Mouse (Mus musculus) hindbrain, embryonic 10.5 days (tissue): ENCODE measurements at regions not wholly inside any gene's neighbourhood (a gene's known extent, or its start where the extent isn't known, plus 50 kb on each side); places are given as distances from the start of the nearest gene placed in this dataset.

ENCODE experiments used
- DNase-seq: peaks from one replicate; pipeline ENCODE4 v3.0.0-alpha.2; 2017; ENCODE audit warnings: low spot score
- H3K27ac ChIP-seq: fragments of 300-500 bp; sonication (generic); 2 replicates; pipeline ENCODE4 v1.5.1; 2016; ENCODE audit warnings: mild to moderate bottlenecking, moderate library complexity
- H3K27me3 ChIP-seq: fragments of 300-500 bp; sonication (generic); 2 replicates; pipeline ENCODE4 v1.6.1; 2016; ENCODE audit warnings: mild to moderate bottlenecking; ENCODE audit not compliant: poor library complexity, insufficient read depth, severe bottlenecking
- H3K36me3 ChIP-seq: fragments of 300-500 bp; sonication (generic); 2 replicates; pipeline ENCODE4 v1.6.1; 2016; ENCODE audit warnings: mild to moderate bottlenecking, moderate library complexity
- H3K4me1 ChIP-seq: fragments of 300-500 bp; sonication (generic); replicated peaks from 2 replicates; pipeline ENCODE4 v1.6.1; 2016; ENCODE audit warnings: mild to moderate bottlenecking
- H3K4me3 ChIP-seq: fragments of 300-500 bp; sonication (generic); 2 replicates; pipeline ENCODE4 v1.5.1; 2016; ENCODE audit warnings: mild to moderate bottlenecking, moderate library complexity
- H3K9me3 ChIP-seq: fragments of 300-500 bp; sonication (generic); 2 replicates; pipeline ENCODE4 v1.6.1; 2016; ENCODE audit warnings: mild to moderate bottlenecking, moderate library complexity
- WGBS: fragments of 180-500 bp; shearing (Covaris S2); methylation state at CpG from one replicate; pipeline ENCODE4 v1.1.7; 2016; 5-methylcytosine and 5-hydroxymethylcytosine counted together

DNA sequence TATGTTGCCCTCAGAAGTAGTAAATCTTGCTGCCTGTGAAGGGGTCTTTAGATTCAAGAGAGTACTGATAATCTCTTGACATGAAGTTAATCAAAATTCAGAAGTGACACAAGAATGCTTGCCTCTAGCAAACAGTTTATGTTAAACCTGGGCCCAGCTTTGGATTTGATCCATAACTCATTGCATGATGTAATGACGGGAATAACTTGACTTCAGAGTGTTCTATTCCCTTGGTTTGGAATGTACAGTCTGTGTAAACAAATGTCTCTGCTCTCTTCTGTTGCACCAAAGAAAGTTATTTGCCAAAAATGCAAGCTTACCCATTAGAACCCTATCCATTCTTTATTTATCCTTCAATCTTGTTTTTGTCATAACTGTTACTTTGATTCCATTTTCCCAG, 397.1 kb upstream of the Gpc5 start:
- WGBS: 84% methylated on average over 1 of the region's 1 CpGs
- Histone ChIP-seq H3K27me3 (no peaks in the 10 kb centered on the region), H3K4me1 (no peaks in the 10 kb centered on the region), H3K36me3 (no peaks in the 10 kb centered on the region), H3K27ac (no peak overlapping the region), H3K4me3 (no peak overlapping the region), H3K9me3 (no peaks in the 10 kb centered on the region)
- no peak for DNase-seq

DNA sequence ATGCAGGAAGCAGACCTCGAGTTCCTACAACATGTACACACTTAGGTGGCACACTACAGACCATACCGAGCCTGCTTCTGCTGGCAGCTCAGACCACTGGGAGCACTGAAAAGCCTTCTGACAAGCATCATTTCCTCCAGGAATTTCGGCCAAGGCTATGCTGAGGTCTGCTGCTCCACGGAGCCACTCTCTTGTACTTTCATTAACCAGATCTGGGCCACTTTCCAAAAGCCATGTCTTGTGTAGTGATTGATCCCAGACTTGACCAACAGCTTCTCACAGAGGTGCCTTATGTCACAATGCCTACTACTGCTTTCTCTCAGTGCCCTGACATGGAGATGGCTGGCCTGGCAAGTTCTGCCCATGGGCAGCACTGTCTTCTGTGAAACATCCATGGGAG, 394.5 kb upstream of the Gpc5 start:
- no peaks in the 10 kb centered on the region for H3K9me3 ChIP-seq
- no peaks in the 10 kb centered on the region for H3K36me3 ChIP-seq
- H3K27ac ChIP-seq: no peak overlapping the region
- no peak overlapping the region for H3K4me3 ChIP-seq
- no peak for DNase-seq
- 86% methylated on average over 4 of the region's 4 CpGs for WGBS
- H3K27me3 ChIP-seq: no peaks in the 10 kb centered on the region
- no peaks in the 10 kb centered on the region for H3K4me1 ChIP-seq

DNA sequence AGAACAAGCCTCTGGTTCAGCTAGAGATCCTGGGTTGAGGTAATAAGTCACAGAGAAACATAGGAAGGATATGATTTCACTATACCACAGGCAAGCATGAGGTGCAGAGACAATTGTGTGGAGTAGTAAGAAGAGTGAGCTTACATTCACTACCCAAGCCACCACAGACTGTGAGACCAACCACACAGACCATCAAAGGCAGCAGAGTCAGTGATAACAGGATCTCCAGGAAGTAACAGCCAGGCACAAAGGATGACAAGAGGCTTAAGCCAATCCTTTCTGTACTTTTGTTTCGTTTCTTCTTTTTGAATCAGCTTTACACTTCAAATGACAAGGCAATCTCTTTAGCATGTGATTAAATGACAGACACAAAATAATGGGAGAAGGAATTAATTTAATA, 368.9 kb upstream of the Gpc5 start:
- no peak for DNase-seq
- 59% methylated on average over 1 of the region's 1 CpGs for WGBS

DNA sequence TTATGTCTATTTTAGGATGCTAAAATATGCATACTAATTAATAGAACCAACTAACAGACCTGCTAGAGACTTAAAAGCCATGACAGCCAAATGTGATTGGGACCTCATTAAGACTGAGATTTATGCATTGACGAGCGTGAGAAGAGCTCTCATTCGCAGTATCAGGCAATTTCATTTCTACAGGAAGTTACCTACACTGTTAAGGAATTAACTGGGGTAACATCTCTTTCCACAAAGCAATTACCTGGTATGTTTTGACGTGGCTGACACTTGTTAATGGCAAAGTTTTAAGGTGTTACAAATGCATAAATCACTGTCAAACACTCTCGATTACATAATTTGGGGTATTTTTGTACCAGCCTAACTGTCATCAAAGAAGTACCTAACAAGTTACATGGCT, 324.7 kb upstream of the Gpc5 start:
- Histone ChIP-seq H3K9me3 (no peaks in the 10 kb centered on the region), H3K27me3 (no peaks in the 10 kb centered on the region), H3K36me3 (no peaks in the 10 kb centered on the region), H3K4me1 (no peaks in the 10 kb centered on the region), H3K27ac (no peak overlapping the region), H3K4me3 (no peak overlapping the region)
- DNase-seq: no peak
- 89% methylated on average over 5 of the region's 5 CpGs for WGBS

More for the DNA sequence above, 368.9 kb upstream of the Gpc5 start:
- H3K9me3 ChIP-seq: no peaks in the 10 kb centered on the region
- no peaks in the 10 kb centered on the region for H3K4me1 ChIP-seq
- H3K36me3 ChIP-seq: no peaks in the 10 kb centered on the region
- H3K4me3 ChIP-seq: no peak overlapping the region
- no peaks in the 10 kb centered on the region for H3K27me3 ChIP-seq
- no peak overlapping the region for H3K27ac ChIP-seq

DNA sequence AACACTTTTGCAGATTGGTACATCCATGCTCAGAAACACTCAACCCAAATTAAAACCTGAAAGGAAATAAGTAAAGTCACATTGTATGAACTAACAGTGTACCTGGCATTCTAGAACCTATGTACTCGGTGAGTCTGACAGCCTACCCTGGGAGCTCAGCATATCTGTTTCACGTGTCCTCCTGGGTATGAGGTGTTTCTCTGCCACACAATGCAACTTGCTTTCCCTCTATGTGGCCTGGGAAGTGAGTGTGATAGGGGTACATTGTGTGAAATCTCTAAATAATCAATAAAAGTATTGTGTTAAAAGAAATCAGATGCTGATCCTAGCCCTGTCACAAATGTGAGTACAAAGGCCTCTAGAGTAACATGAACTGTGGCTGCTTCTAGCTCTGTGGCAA, 315.3 kb upstream of the Gpc5 start:
- Histone ChIP-seq H3K27me3 (no peaks in the 10 kb centered on the region), H3K36me3 (no peaks in the 10 kb centered on the region), H3K9me3 (no peaks in the 10 kb centered on the region), H3K4me3 (no peak overlapping the region), H3K4me1 (no peaks in the 10 kb centered on the region), H3K27ac (no peak overlapping the region)
- 70% methylated on average over 2 of the region's 2 CpGs for WGBS
- DNase-seq: no peak

DNA sequence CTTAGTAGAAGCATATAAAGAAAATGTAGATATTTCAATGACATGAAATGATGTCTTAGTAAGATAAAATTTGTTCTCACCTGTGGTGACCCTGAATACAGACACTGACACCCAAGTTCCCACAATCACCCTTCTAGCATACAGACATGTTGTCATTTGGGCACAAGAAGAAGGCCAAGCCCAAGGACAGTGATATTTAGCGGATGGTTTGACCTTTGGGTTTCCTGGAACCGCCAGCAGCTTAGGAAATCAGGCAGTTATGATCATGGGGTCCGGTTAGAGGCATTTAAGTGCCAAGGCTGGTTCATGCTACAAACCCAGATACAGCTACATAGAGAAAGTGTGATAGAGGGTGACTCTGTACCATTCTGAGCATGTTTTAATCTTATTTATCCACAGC, 310.2 kb upstream of the Gpc5 start:
- no peak overlapping the region for H3K27ac ChIP-seq
- no peaks in the 10 kb centered on the region for H3K27me3 ChIP-seq
- H3K9me3 ChIP-seq: no peaks in the 10 kb centered on the region
- DNase-seq: no peak
- no peaks in the 10 kb centered on the region for H3K36me3 ChIP-seq
- H3K4me1 ChIP-seq: no peaks in the 10 kb centered on the region
- H3K4me3 ChIP-seq: no peak overlapping the region
- 89% methylated on average over 3 of the region's 3 CpGs for WGBS

DNA sequence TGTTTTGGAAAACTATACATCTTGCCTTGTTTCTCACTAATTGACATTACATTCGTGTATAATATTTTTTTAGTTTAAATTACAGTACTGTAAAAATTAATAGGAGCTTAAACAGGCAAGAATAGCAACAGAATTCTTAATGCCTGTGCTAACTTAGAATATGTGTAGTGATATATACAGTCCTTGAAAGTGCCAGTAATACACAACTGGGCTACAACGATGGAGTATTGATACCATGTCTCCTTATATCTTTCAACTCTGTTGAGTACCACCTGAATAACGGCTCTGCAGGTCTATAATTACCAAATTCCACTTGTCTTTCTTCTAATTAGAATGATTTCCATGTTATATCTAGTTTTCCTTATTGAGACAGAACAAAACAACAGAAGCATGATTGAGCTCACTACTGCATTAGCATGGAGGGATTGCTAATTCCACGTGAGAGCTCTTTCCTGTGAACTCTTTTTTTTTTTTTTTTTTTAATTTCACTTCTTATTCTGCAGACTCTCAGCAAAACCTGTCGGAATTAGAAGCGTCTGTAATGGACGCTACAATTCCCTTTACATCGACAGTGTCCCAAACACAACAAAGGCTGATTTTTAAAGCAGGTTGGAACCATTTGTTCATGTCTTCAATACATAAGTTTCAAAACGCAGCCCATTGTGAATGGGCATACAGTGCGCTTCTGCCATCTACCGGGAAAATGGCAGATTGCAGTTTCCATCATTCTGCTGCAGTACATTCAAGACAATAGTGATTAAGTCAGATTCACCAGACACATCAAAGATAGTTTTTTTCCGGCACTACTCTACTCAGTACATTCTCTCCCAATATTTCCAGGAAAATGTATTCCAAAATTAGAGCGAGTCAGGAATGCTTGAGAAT, 300.8 kb upstream of the Gpc5 start:
- H3K27ac ChIP-seq: no peak overlapping the region
- H3K9me3 ChIP-seq: no peaks in the 10 kb centered on the region
- no peaks in the 10 kb centered on the region for H3K36me3 ChIP-seq
- H3K4me1 ChIP-seq: peaks cover 4% of the 10 kb centered on the region; the same call in 1 of the 2 replicates
- peak overlapping the region; percentile 23; the same call in 1 of the 2 replicates for H3K4me3 ChIP-seq
- peak; percentile 76 for DNase-seq
- no peaks in the 10 kb centered on the region for H3K27me3 ChIP-seq
- 27% methylated on average over 13 of the region's 13 CpGs for WGBS

DNA sequence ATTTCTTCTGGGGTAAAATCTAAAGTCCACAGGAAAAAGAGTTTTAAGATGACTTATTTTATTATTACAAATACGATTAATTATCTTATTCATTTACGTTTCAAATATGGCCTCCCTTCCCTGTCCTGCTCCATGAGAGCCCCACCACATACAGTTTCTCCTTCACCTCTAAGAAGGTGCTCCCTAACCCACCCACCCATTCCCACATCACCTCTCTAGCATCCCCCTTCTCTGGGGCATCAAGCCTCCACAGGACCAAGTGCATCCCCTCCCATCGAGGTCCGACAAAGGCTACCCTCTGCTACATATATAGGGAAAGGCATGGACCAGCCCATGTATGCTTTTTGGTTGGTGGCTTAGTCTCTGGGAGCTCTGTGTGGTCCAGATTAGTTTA, 300.2 kb upstream of the Gpc5 start:
- no peak for DNase-seq
- Histone ChIP-seq H3K27ac (no peak overlapping the region), H3K36me3 (no peaks in the 10 kb centered on the region), H3K4me3 (no peak overlapping the region), H3K4me1 (peaks cover 4% of the 10 kb centered on the region; the same call in 1 of the 2 replicates), H3K27me3 (no peaks in the 10 kb centered on the region), H3K9me3 (no peaks in the 10 kb centered on the region)
- WGBS: 64% methylated on average over 4 of the region's 4 CpGs

DNA sequence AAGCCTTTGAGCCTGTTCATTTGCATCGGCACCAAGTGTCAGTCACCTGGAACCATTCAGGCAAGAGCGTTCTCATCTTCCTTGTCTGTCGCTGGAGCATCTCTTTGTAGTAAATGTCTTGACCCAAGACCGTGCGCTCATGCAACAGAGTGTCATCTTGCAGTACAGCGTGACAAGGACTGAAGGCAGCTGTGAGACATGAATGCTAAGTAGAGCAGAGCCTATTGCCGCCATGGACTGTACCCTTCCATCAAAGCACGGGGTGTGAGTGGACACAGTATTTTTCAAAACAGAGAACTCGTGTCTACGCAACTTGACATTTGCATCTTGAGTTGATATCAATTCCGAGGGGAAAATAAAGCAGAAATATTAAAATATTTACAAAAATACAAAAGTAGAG, 287.4 kb upstream of the Gpc5 start:
- Histone ChIP-seq H3K4me3 (no peak overlapping the region), H3K4me1 (no peaks in the 10 kb centered on the region), H3K27me3 (no peaks in the 10 kb centered on the region), H3K27ac (no peak overlapping the region), H3K9me3 (no peaks in the 10 kb centered on the region), H3K36me3 (no peaks in the 10 kb centered on the region)
- 81% methylated on average over 11 of the region's 11 CpGs for WGBS
- DNase-seq: no peak

DNA sequence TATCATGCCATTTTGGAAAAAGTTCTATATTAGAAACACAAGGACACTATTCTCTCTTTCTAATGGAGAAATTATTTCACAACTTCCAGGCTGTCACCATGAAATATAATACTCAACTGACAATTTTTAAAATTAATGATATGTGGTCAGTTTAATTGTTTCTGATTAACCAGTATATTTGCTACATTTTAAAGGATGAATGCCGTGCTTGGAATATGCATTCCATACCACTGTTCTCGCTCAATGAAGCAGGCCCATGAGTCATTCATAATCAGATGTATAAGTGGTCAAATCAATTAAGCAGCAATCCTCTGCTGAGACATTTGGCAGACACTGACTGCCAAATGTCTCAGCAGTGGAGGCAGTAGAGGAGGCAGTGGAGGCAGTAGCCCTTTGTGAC, 283.4 kb upstream of the Gpc5 start:
- Histone ChIP-seq H3K27ac (no peak overlapping the region), H3K4me1 (no peaks in the 10 kb centered on the region), H3K4me3 (no peak overlapping the region), H3K9me3 (no peaks in the 10 kb centered on the region), H3K36me3 (no peaks in the 10 kb centered on the region), H3K27me3 (no peaks in the 10 kb centered on the region)
- no peak for DNase-seq
- WGBS: 87% methylated on average over 2 of the region's 2 CpGs

DNA sequence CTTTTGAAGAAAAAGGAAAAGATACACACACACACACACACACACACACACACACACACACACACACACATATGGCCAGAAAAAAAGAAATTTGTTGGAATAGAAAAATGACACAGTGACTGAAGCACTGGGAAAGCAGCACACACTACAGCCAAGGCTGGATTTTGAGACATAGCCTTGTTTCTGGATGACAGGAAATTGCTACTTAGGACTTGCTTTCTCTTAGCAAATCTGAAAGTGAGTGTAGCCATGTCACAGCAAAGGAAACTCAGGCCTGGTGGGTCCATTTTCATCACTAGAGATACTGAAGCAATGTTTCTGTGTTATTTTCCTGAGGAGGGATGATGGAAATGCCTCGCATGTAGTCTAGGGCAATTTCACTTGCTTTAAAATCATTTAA, 271.3 kb upstream of the Gpc5 start:
- 33% methylated on average over 1 of the region's 1 CpGs for WGBS
- Histone ChIP-seq H3K27ac (peak overlapping the region; percentile 74), H3K4me1 (peaks cover 21% of the 10 kb centered on the region), H3K9me3 (no peaks in the 10 kb centered on the region), H3K4me3 (no peak overlapping the region), H3K36me3 (no peaks in the 10 kb centered on the region), H3K27me3 (no peaks in the 10 kb centered on the region)
- DNase-seq: no peak

DNA sequence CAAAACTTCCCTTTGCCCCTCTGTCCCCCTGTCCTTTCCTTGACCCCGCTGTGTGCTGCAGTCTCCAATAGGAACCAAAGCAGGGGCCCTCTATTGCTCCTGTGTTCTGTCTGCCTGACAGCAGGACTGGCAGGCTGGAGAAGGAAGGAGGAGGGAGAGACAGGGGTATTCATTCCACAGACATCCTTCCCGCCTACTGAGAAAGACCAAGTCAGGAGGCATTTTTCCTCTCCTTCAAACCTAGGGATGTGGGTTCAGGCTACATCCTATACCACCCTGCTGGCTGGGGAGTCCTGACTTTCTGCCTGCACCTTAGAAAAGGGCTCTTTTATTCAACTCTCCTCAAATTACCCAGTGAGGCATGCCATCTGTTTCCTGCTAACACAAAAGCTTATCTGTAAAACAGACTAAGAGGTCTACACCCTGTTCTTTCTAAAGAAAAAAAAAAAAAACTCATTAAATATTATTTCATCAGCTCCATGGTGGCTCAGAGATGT, 270.9 kb upstream of the Gpc5 start:
- Histone ChIP-seq H3K27me3 (no peaks in the 10 kb centered on the region), H3K36me3 (no peaks in the 10 kb centered on the region), H3K9me3 (no peaks in the 10 kb centered on the region), H3K27ac (peak overlapping the region; percentile 74), H3K4me3 (no peak overlapping the region), H3K4me1 (peaks cover 21% of the 10 kb centered on the region)
- 15% methylated on average over 2 of the region's 2 CpGs for WGBS
- peak; percentile 41 for DNase-seq

DNA sequence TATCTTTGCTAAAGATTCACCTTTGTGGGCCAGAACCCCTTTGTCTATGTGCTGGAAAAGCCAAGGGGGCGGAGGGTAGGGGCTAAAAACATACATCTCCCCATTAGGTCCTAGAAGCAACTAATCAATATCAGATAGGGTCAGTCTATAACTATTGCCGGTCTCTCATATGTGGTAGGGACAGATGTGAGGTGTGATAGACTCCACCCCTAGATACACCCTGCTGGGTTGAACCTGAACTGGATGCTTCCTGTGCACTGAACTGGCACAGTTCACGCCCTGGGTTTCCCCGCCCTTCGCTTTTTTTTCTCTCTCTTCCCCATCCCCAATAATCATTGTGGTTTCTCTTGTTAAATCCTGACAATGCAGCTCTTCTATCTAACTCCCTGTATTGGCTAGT, 270.3 kb upstream of the Gpc5 start:
- no peaks in the 10 kb centered on the region for H3K27me3 ChIP-seq
- no peak overlapping the region for H3K4me3 ChIP-seq
- H3K4me1 ChIP-seq: peaks cover 21% of the 10 kb centered on the region
- H3K36me3 ChIP-seq: no peaks in the 10 kb centered on the region
- H3K9me3 ChIP-seq: no peaks in the 10 kb centered on the region
- DNase-seq: no peak
- WGBS: 80% methylated on average over 5 of the region's 5 CpGs
- peak overlapping the region; percentile 74 for H3K27ac ChIP-seq
